Mouse (Mus musculus) hindbrain, embryonic 14.5 days (tissue): Measurements from ENCODE around the gene Nenf. TPM values are rescaled to one million over a fixed set of nuclear protein-coding genes. Genes with fewer than 3 reads are reported as not detected.

Experiments
- ATAC-seq: fragments of 200-750 bp; cut with Nextera tagmentation; 2 replicates; pipeline ENCODE4 v1.8.0; 2017; ENCODE audit warnings: moderate number of reproducible peaks, mild to moderate bottlenecking, moderate TSS enrichment, moderate library complexity; ENCODE audit not compliant: low FRiP score
- DNase-seq: peaks from one replicate; pipeline ENCODE4 v3.0.0-alpha.2; 2015; ENCODE audit warnings: low spot score
- H3K27ac ChIP-seq: fragments of 300-500 bp; sonication (generic); 2 replicates; pipeline ENCODE4 v1.5.1; 2014; ENCODE audit warnings: mild to moderate bottlenecking, moderate library complexity
- H3K27me3 ChIP-seq: fragments of 300-500 bp; sonication (generic); 2 replicates; pipeline ENCODE4 v1.6.1; 2014; ENCODE audit warnings: mild to moderate bottlenecking, low read length, mixed read lengths; ENCODE audit not compliant: control insufficient read depth, insufficient read depth
- H3K36me3 ChIP-seq: fragments of 300-500 bp; sonication (generic); replicated peaks from 2 replicates; pipeline ENCODE4 v1.6.1; 2014; ENCODE audit not compliant: control insufficient read depth, insufficient read depth
- H3K4me1 ChIP-seq: fragments of 300-500 bp; sonication (generic); replicated peaks from 2 replicates; pipeline ENCODE4 v1.6.1; 2014; ENCODE audit warnings: antibody characterized with exemption, low read length, mixed read lengths; ENCODE audit not compliant: control insufficient read depth, insufficient read depth
- H3K4me2 ChIP-seq: fragments of 300-500 bp; sonication (generic); replicated peaks from 2 replicates; pipeline ENCODE4 v1.6.1; 2014; ENCODE audit warnings: mild to moderate bottlenecking, moderate library complexity
- H3K4me3 ChIP-seq: fragments of 300-500 bp; sonication (generic); replicated peaks from 2 replicates; pipeline ENCODE4 v1.5.1; 2014; ENCODE audit warnings: mild to moderate bottlenecking, low read length
- H3K9ac ChIP-seq: fragments of 300-500 bp; sonication (generic); 2 replicates; pipeline ENCODE4 v1.6.1; 2014
- H3K9me3 ChIP-seq: fragments of 300-500 bp; sonication (generic); 2 replicates; pipeline ENCODE4 v1.6.1; 2016; ENCODE audit warnings: low read length; ENCODE audit not compliant: control insufficient read depth
- WGBS: fragments of 180-500 bp; shearing (Covaris S2); extraction: QIAGEN DNeasy Blood & Tissue Kit; methylation state at CpG from one replicate; pipeline ENCODE4 v1.1.7; 2014; 5-methylcytosine and 5-hydroxymethylcytosine counted together
- polyA plus RNA-seq: library from polyadenylated mRNA; unstranded; fragments of >200 nt; fragmentation: Nextera tagmentation; extraction: Ambion mirVana; gene quantifications from 2 replicates; pipeline ENCODE4 v1.2.1, GENCODE M21; 2014

Gene Nenf
- polyA plus RNA-seq, 1 experiment from 2014 or later: 166 TPM

DNA sequence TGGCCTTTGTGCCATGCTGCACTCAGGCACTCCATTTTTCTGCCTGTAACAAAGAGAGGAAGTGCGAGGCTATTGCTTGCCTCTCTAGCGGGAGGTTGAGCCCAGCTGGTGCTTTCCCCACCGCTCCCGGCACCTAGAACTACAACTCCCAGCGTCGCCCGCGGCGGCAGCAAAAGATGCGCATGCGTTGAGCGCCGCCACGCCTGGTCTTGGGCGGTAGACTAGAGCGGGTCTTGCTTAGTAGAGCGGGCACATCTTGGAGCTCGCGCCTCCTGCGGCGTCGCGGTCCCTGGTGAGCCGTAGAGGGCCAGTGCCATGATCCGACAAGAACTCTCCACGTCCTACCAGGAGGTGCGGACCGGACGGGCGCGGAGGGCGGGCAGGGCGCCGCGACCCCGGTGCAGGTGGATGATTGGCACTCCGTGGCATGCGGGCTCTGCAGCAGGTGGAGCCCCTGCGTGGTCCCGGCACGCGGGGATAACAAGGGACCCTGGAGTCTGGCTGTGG lies 7.8 kb upstream of the Nenf start, which contains the start of gene Tmem206:
TSS of gene Tmem206 (plus strand) at position 187 of the 507 bp plus-strand sequence.
- peaks cover 29% of the 10 kb centered on the region for H3K4me1 ChIP-seq
- H3K4me3 ChIP-seq: peak within 1 kb of the TSS; percentile 66
- DNase-seq: peak; percentile 99
- no peaks in the 10 kb centered on the region for H3K36me3 ChIP-seq
- H3K9ac ChIP-seq: peak within 1 kb of the TSS; percentile 81
- WGBS: under 1% methylated on average over 42 of the region's 42 CpGs
- ATAC-seq: peak; percentile 96
- H3K4me2 ChIP-seq: peak within 1 kb of the TSS; percentile 57
- no peaks in the 10 kb centered on the region for H3K9me3 ChIP-seq
- no peaks in the 10 kb centered on the region for H3K27me3 ChIP-seq
- H3K27ac ChIP-seq: peak within 1 kb of the TSS; percentile 79

DNA sequence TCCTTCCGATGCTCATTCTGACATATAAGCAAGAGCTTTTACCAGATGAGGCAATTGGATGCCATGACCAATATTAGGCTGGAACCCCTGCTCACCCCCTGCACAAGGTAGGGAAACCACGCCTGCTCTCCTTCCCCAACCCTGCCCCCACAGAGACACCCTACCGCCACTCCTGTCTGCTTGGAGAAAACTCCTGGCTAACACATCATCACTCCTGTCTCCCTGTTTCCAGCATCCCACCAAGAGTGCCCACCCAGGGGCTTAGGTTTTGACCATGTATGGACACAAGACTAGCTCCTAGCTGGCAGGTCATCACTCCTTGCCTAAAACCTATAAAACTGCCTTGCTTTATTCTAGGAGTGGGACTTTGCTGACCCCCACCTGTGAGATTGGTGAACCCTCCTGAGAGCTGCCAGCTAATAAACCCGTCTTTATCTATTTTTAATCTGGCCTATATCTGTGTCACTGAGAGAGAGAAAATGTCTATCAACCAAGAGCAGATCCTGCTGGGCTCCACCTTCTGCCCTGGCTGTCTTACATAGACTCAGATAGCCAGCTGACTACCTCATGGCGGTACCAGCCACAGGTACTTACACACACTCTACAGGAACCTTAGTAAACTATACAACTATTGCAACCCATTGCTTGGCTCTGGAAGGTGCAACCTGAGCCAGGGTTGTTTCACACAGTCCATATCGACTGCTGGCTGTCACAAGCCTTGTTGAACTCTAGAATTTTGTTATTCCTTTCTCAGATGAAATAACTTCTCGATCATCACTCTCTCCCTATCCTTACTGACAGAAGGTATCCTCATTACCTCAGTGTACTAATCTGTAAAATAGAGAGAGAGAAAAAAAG lies 7.0 kb upstream of the Nenf start:
- H3K36me3 ChIP-seq: no peaks in the 10 kb centered on the region
- 90% methylated on average over 7 of the region's 7 CpGs for WGBS
- ATAC-seq: no peak; the same call in 1 of the 2 replicates
- peak overlapping the region; percentile 66 for H3K4me3 ChIP-seq
- H3K9me3 ChIP-seq: no peaks in the 10 kb centered on the region
- no peaks in the 10 kb centered on the region for H3K27me3 ChIP-seq
- peaks cover 29% of the 10 kb centered on the region for H3K4me1 ChIP-seq
- H3K4me2 ChIP-seq: peak overlapping the region; percentile 57
- peak overlapping the region; percentile 81 for H3K9ac ChIP-seq
- peak overlapping the region; percentile 79 for H3K27ac ChIP-seq
- DNase-seq: no peak

DNA sequence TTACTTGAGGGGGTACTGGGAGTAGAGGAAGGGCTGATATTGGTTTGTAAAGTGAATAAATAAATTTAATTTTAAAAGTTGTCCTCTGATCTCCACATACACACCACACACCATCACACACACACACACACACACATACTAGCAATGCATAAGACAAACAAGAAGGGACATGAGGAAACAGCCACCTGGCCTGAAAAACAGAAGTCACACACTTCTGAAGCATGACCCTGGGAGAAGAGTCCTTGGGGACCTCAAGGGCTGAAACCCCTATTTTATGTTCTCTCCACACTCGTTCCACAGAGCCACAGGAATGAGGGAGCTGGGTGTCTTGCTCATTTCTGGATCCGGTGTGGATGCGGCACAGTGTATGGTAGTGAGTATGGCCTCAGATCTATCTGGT lies 5.4 kb upstream of the Nenf start:
- Histone ChIP-seq H3K9ac (no peak overlapping the region), H3K4me2 (no peak overlapping the region), H3K27ac (no peak overlapping the region), H3K9me3 (no peaks in the 10 kb centered on the region), H3K4me1 (peaks cover 25% of the 10 kb centered on the region), H3K4me3 (no peak overlapping the region), H3K27me3 (no peaks in the 10 kb centered on the region), H3K36me3 (no peaks in the 10 kb centered on the region)
- DNase-seq (no peak), ATAC-seq (no peak)
- WGBS: 87% methylated on average over 3 of the region's 3 CpGs

DNA sequence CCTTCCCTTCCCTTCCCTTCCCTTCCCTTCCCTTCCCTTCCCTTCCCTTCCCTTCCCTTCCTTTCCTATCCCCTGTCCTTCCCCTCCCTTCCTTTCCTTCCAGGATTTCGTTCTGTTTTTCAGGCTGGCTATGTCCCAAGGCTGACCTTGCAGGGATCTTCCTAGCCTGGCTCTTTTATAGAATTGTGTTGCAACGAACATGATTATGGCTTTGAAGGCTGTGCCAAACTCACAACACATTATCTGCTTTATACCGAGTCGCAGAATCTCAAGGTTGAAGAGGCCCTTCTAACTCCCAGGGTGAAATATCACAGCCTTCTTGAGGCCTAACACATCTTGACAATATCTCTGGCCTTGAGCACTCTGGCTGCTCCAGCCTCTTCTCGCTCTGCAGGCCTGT lies 692 bp upstream of the Nenf start:
- Histone ChIP-seq H3K4me3 (no peak overlapping the region), H3K4me1 (peaks cover 6% of the 10 kb centered on the region), H3K36me3 (no peaks in the 10 kb centered on the region), H3K9me3 (no peaks in the 10 kb centered on the region), H3K9ac (no peak overlapping the region), H3K27me3 (no peaks in the 10 kb centered on the region), H3K4me2 (no peak overlapping the region), H3K27ac (no peak overlapping the region)
- ATAC-seq (no peak), DNase-seq (no peak)
- WGBS: 72% methylated on average over 5 of the region's 5 CpGs

DNA sequence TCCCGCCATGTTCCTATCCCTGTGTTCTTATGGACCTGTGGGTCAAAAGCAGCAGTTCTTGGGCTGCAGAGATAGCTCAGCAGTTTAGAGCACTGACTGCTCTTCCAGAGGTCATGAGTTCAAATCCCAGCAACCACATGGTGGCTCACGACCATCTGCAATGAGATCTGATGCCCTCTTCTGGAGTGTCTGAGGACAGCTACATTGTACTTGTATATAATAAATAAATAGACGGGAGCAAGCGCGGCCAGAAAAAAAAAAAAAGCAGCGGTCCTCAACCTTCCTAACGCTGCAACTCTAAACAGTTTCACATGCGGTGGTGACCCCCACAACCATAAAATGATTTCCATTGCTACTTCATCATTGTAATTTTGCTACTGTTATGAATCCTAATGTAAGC lies 1.2 kb downstream of the Nenf start:
- 81% methylated on average over 8 of the region's 8 CpGs for WGBS
- H3K27ac ChIP-seq: no peak overlapping the region
- H3K9ac ChIP-seq: 0 out of 2 replicates have a peak overlapping the region, but pooled peaks have one; percentile 83
- H3K36me3 ChIP-seq: no peaks in the 10 kb centered on the region
- no peak for DNase-seq
- H3K4me3 ChIP-seq: peak overlapping the region; percentile 59
- peaks cover 6% of the 10 kb centered on the region for H3K4me1 ChIP-seq
- no peaks in the 10 kb centered on the region for H3K27me3 ChIP-seq
- no peaks in the 10 kb centered on the region for H3K9me3 ChIP-seq
- ATAC-seq: no peak
- H3K4me2 ChIP-seq: peak overlapping the region; percentile 69

DNA sequence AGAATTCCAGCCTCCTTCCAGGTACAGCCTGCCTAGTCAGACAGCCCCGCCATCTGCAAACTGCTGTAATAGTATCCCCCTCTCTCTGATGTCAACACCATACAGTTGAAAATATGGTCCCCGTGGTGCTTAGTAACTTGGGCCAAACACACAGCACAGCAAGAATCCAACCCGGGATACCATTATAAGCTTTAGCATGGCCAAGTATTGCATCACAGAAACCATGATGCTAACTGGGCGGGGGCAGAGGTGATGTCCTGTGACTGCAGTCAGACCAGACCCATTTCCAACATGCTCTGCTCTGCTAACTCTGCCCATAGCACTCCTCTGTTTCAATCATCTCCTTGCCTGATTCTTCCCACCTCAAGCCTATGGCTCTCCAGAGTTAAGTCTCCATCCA lies 4.1 kb downstream of the Nenf start:
- peaks cover 6% of the 10 kb centered on the region for H3K4me1 ChIP-seq
- no peaks in the 10 kb centered on the region for H3K36me3 ChIP-seq
- ATAC-seq: no peak
- H3K4me2 ChIP-seq: no peak overlapping the region
- WGBS: 81% methylated on average over 4 of the region's 4 CpGs
- H3K27ac ChIP-seq: no peak overlapping the region
- no peak overlapping the region for H3K4me3 ChIP-seq
- no peaks in the 10 kb centered on the region for H3K27me3 ChIP-seq
- H3K9me3 ChIP-seq: no peaks in the 10 kb centered on the region
- no peak for DNase-seq
- no peak overlapping the region for H3K9ac ChIP-seq

DNA sequence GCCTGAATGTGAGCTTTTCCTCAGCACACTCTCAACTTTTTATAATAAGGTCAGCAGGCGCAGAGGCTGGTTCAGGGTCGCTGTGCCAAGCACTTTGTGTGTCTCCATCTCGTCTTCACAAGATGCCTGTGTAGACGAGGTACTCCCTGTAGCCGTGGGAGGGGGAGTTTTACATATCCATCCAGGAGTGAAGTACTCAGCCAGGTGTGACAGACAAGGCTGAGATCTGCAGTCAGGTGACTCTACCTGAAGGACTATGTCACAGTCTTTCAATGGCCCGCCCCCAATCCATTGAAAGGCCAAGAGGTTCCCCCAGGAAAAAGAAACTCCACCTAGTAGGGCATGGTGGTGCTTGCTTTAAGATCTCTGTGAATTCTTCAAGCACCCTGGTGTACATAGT lies 4.8 kb downstream of the Nenf start:
- Histone ChIP-seq H3K4me2 (peak overlapping the region; percentile 45), H3K4me3 (peak overlapping the region; percentile 37; the same call in 1 of the 2 replicates), H3K9ac (no peak overlapping the region)

DNA sequence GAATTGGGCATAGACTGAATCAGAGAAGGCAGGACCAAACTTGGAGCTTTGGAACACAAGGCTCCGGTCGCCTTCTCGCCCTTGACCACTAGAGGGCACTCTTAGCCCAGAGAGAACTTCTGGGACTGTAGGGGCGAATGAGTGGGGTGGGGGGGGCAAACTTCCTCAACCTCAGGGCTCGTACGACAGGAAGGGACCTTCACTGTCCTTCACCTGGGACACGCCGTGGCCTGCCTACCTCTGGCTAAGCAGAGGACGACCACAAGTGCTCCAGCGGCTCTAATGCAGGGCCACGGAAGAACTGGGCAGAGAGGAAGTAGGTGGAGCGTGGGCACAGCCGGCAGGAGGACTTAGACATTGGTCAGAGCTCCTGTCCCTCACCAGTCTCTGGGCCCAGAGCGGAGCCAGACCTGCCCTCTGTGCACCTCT lies 5.5 kb downstream of the Nenf start:
- Histone ChIP-seq H3K9ac (peak overlapping the region; percentile 48; the same call in 1 of the 2 replicates), H3K36me3 (peaks cover 7% of the 10 kb centered on the region; the same call in 1 of the 2 replicates), H3K4me2 (peak overlapping the region; percentile 45), H3K4me1 (peaks cover 6% of the 10 kb centered on the region), H3K9me3 (no peaks in the 10 kb centered on the region), H3K4me3 (peak overlapping the region; percentile 37), H3K27me3 (no peaks in the 10 kb centered on the region), H3K27ac (no peak overlapping the region)
- DNase-seq (peak; percentile 82), ATAC-seq (peak; percentile 80)
- 2% methylated on average over 14 of the region's 14 CpGs for WGBS

More for the DNA sequence above, 4.8 kb downstream of the Nenf start:
- 69% methylated on average over 6 of the region's 6 CpGs for WGBS
- ATAC-seq (no peak), DNase-seq (no peak)
- Histone ChIP-seq H3K27ac (no peak overlapping the region), H3K27me3 (no peaks in the 10 kb centered on the region), H3K4me1 (peaks cover 6% of the 10 kb centered on the region), H3K9me3 (no peaks in the 10 kb centered on the region), H3K36me3 (peaks cover 2% of the 10 kb centered on the region; the same call in 1 of the 2 replicates)

DNA sequence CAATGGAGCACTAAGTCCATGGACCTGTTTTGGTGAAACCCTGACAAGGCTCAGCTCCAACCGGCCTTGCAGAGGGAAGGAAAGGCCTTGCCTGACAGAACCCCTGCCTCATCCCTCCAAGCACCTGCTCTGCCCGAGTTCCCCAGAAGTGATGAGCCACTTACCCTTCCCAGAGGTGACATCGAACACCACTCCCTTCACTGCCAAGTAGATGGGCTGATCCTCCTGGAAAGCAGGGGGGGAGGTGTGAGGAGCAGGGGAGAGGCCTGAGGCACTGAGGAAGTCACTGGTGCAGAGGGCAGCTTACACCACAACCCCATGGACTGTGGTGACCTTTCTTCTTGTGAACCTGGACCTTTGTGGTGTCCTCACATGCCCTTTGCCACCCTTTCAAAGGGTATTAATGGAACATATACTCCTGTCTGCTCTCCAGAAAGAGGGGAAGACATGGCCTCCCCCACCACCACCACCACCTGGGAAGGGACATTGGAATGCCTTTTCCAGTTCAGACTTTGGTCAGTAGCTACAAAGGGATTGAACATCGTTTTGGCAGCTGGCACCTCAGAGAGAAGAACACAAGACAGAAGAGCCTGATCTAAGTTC lies 6.6 kb downstream of the Nenf start:
- ATAC-seq (no peak), DNase-seq (no peak)
- Histone ChIP-seq H3K36me3 (peaks cover 13% of the 10 kb centered on the region), H3K27me3 (no peaks in the 10 kb centered on the region), H3K9ac (no peak overlapping the region), H3K4me1 (no peaks in the 10 kb centered on the region), H3K9me3 (no peaks in the 10 kb centered on the region), H3K4me2 (no peak overlapping the region), H3K4me3 (no peak overlapping the region), H3K27ac (no peak overlapping the region)
- 76% methylated on average over 4 of the region's 4 CpGs for WGBS
